Comparison of ENCODE assay signal across 19 mouse cellular contexts in the genomic region with DNA sequence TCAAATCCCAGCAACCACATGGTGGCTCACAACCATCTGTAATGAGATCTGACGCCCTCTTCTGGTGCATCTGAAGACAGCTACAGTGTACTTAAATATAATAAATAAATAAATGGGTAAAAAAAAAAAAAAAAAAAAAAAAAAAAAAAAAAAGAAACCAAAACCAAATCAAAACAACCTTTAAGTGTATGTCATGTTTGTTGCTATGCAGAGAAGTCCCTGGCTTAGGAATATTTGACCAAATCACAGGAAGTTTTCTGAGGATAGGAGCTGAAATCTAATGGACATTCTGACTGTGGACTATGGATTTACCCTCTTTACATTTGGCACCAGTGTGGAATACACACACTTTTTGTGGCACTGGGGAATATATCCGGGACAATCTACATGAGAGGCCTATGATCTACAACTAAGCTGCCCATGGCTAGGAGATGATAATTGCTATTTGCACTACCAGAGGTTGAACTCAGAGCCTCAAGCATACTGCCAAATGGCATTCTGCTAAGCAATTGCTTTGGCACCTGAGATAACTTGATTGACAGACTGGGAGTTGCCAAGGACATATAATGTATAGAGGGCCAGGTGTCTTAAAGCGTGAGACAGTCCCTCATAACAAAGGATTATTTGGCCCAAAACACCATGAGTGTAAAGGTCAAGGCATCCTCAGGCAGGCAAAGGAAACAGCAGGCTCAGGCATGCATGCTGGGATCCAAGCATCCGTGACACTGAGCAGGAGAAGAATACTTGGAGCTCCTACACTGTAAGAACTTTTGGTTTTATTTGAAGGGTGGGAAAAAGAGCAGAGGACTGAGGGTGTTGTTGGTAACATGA. TPM values are rescaled to one million over a fixed set of nuclear protein-coding genes. Genes with fewer than 3 reads are reported as not detected.
DNase-seq lines count a peak whose midpoint lies in the region; ATAC-seq and TF ChIP-seq lines count a peak whose summit lies in the region.
"Had no signal": no experiment of that assay in that cellular context is flagged by ENCODE, and none has a peak within 500 bp of the region (broad histone marks: within the 10 kb centered on the region; RNA-seq: fewer than 3 reads in every experiment).

No protein-coding gene starts in this region.

- H3K4me2 ChIP-seq in heart, embryonic 15.5 days, result no peak overlapping the region
- no peak overlapping the region for H3K4me2 ChIP-seq in liver, postnatal 0 days (ENCODE audit: low read depth, low read length)
- H3K4me2 ChIP-seq in liver, embryonic 12.5 days, result no peak overlapping the region
- no peak overlapping the region for H3K4me2 ChIP-seq in stomach, postnatal 0 days (replicated peaks; ENCODE audit: low read depth)
- H3K4me2 ChIP-seq: embryonic facial prominence, embryonic 12.5 days; hindbrain, embryonic 15.5 days; lung, embryonic 15.5 days had no signal

- no peaks in the 10 kb centered on the region for H3K27me3 ChIP-seq in heart, embryonic 15.5 days
- H3K27me3 ChIP-seq in liver, postnatal 0 days (ENCODE audit: insufficient read depth, low read length), result no peaks in the 10 kb centered on the region
- no peaks in the 10 kb centered on the region for H3K27me3 ChIP-seq in liver, embryonic 12.5 days (replicated peaks)
- no peaks in the 10 kb centered on the region for H3K27me3 ChIP-seq in stomach, postnatal 0 days (ENCODE audit: control insufficient read depth, insufficient read depth, low read length)
- H3K27me3 ChIP-seq: embryonic facial prominence, embryonic 12.5 days; hindbrain, embryonic 15.5 days; lung, embryonic 15.5 days had no signal

- TF ChIP-seq EP300 in liver, postnatal 0 days (IDR thresholded peaks at IDR 0.05; ENCODE audit: low read depth), result no peak
- no peak for TF ChIP-seq EP300 in stomach, postnatal 0 days (optimal IDR thresholded peaks at IDR 0.05)

- no peak for DNase-seq in heart, postnatal 14 days
- DNase-seq in liver, postnatal 0 days, result no peak
- peak; percentile 67 for DNase-seq in induced T-regulatory cell, adult 2 months (ENCODE audit: low read depth)
- no peak for DNase-seq in stomach, postnatal 0 days (ENCODE audit: low spot score)
- no peak for DNase-seq in cerebellum, adult 9-10 months
- no peak for DNase-seq in ovary, postnatal 10 days (ENCODE audit: low spot score)
- DNase-seq: adrenal gland, adult 2 months; B cell, adult 2 months; cerebellum, adult 11 months; gastrocnemius, postnatal 14 days; heart, postnatal 36 days; liver; midbrain, embryonic 14.5 days had no signal

- no peaks in the 10 kb centered on the region for H3K36me3 ChIP-seq in heart, embryonic 15.5 days
- H3K36me3 ChIP-seq in liver, postnatal 0 days (replicated peaks; ENCODE audit: insufficient read depth, low read length), result peaks cover 10% of the 10 kb centered on the region
- H3K36me3 ChIP-seq in liver, embryonic 12.5 days, result peaks cover 41% of the 10 kb centered on the region
- H3K36me3 ChIP-seq in stomach, postnatal 0 days (ENCODE audit: control insufficient read depth, insufficient read depth, low read length), result no peaks in the 10 kb centered on the region
- H3K36me3 ChIP-seq: embryonic facial prominence, embryonic 12.5 days; hindbrain, embryonic 15.5 days; lung, embryonic 15.5 days had no signal

- intact Hi-C loops in heart, postnatal 14 days (cut with DNase I), result no loop called here

- TF ChIP-seq CTCF in liver, postnatal 0 days (IDR thresholded peaks at IDR 0.05; ENCODE audit: low read depth), result no peak
- no peak for TF ChIP-seq CTCF in stomach, postnatal 0 days (IDR thresholded peaks at IDR 0.05; ENCODE audit: low read depth)

- H3K4me3 ChIP-seq in heart, embryonic 15.5 days, result no peak overlapping the region
- H3K4me3 ChIP-seq in liver, postnatal 0 days (ENCODE audit: low read depth, low read length), result no peak overlapping the region
- H3K4me3 ChIP-seq in liver, embryonic 12.5 days, result no peak overlapping the region
- H3K4me3 ChIP-seq in stomach, postnatal 0 days (ENCODE audit: low read depth, low read length), result no peak overlapping the region
- H3K4me3 ChIP-seq: embryonic facial prominence, embryonic 12.5 days; forebrain, embryonic 10.5 days; hindbrain, embryonic 15.5 days; lung, embryonic 15.5 days had no signal

- H3K9me3 ChIP-seq in heart, embryonic 15.5 days (replicated peaks), result no peaks in the 10 kb centered on the region
- H3K9me3 ChIP-seq in liver, postnatal 0 days (ENCODE audit: low read length), result no peaks in the 10 kb centered on the region
- H3K9me3 ChIP-seq in liver, embryonic 12.5 days (replicated peaks), result no peaks in the 10 kb centered on the region
- no peaks in the 10 kb centered on the region for H3K9me3 ChIP-seq in stomach, postnatal 0 days (ENCODE audit: control insufficient read depth, low read length)
- H3K9me3 ChIP-seq: embryonic facial prominence, embryonic 12.5 days; forebrain, embryonic 10.5 days; hindbrain, embryonic 15.5 days; lung, embryonic 15.5 days had no signal

- 0 out of 2 replicates have a peak overlapping the region, but pooled peaks have one; percentile 40 for H3K27ac ChIP-seq in heart, embryonic 15.5 days
- 0 out of 2 replicates have a peak overlapping the region, but pooled peaks have one; percentile 81 for H3K27ac ChIP-seq in liver, postnatal 0 days (ENCODE audit: low read depth)
- H3K27ac ChIP-seq in liver, embryonic 12.5 days, result no peak overlapping the region
- peak overlapping the region; percentile 78 for H3K27ac ChIP-seq in stomach, postnatal 0 days (replicated peaks)
- H3K27ac ChIP-seq: embryonic facial prominence, embryonic 12.5 days; forebrain, embryonic 10.5 days; hindbrain, embryonic 15.5 days; lung, embryonic 15.5 days had no signal

- WGBS in heart, embryonic 15.5 days, result 81% methylated on average over 4 of the region's 4 CpGs
- 76% methylated on average over 4 of the region's 4 CpGs for WGBS in liver, postnatal 0 days (ENCODE audit: insufficient replicate concordance)
- WGBS in liver, embryonic 12.5 days (ENCODE audit: insufficient replicate concordance), result 81% methylated on average over 4 of the region's 4 CpGs
- WGBS in stomach, postnatal 0 days, result 71% methylated on average over 4 of the region's 4 CpGs

- 0 out of 2 replicates have a peak, but pooled peaks cover 2% of the 10 kb centered on the region for H3K4me1 ChIP-seq in heart, embryonic 15.5 days (replicated peaks)
- peaks cover 28% of the 10 kb centered on the region for H3K4me1 ChIP-seq in liver, postnatal 0 days (ENCODE audit: insufficient read depth)
- peaks cover 8% of the 10 kb centered on the region for H3K4me1 ChIP-seq in liver, embryonic 12.5 days
- peaks cover 3% of the 10 kb centered on the region; the same call in 1 of the 2 replicates for H3K4me1 ChIP-seq in stomach, postnatal 0 days (replicated peaks; ENCODE audit: control insufficient read depth, insufficient read depth)
- H3K4me1 ChIP-seq: forebrain, embryonic 10.5 days; hindbrain, embryonic 15.5 days had no signal

- ATAC-seq in heart, embryonic 15.5 days (replicated peaks; ENCODE audit: insufficient number of reproducible peaks, insufficient read depth, low FRiP score, low read depth), result no peak
- ATAC-seq in liver, postnatal 0 days, result no peak
- no peak for ATAC-seq in liver, embryonic 12.5 days
- ATAC-seq in stomach, postnatal 0 days (ENCODE audit: low FRiP score, low TSS enrichment), result no peak

- no peak overlapping the region for H3K9ac ChIP-seq in heart, embryonic 15.5 days
- H3K9ac ChIP-seq in liver, postnatal 0 days (replicated peaks), result no peak overlapping the region
- H3K9ac ChIP-seq in liver, embryonic 12.5 days, result no peak overlapping the region
- no peak overlapping the region for H3K9ac ChIP-seq in stomach, postnatal 0 days (ENCODE audit: low read length)
- H3K9ac ChIP-seq: embryonic facial prominence, embryonic 12.5 days; hindbrain, embryonic 15.5 days; lung, embryonic 15.5 days had no signal

RNA-seq across cellular contexts. Expression of gene Tubd1, which starts 54.8 kb away (rescaled TPM):
- polyA plus RNA-seq in heart, embryonic 15.5 days (2015; fragmentation: Nextera tagmentation; extraction: Ambion mirVana), result 11.7 and 13.1 TPM in 2 replicates
- total RNA-seq in heart, postnatal 14 days (2021), result 1 to 10 TPM; 5.9 to 7.1 TPM
- polyA plus RNA-seq in liver, postnatal 0 days (2015; fragmentation: Nextera tagmentation; extraction: Ambion mirVana), result 4.3 and 4.4 TPM in 2 replicates
- 13.7 and 14.8 TPM in 2 replicates for polyA plus RNA-seq in liver, embryonic 12.5 days (2016; fragmentation: Nextera tagmentation; extraction: Ambion mirVana)
- 7.6 and 7.8 TPM in 2 replicates for polyA plus RNA-seq in stomach, postnatal 0 days (2015; fragmentation: Nextera tagmentation; extraction: Ambion mirVana)

RNA-seq across cellular contexts. Expression of gene Rps6kb1, which starts 55.0 kb away (rescaled TPM):
- 38.4 and 44.1 TPM in 2 replicates for polyA plus RNA-seq in heart, embryonic 15.5 days (2015; fragmentation: Nextera tagmentation; extraction: Ambion mirVana)
- total RNA-seq in heart, postnatal 14 days (2021), result 10 to 100 TPM; 22.5 to 24.4 TPM
- polyA plus RNA-seq in liver, postnatal 0 days (2015; fragmentation: Nextera tagmentation; extraction: Ambion mirVana), result 20.6 and 23.6 TPM in 2 replicates
- 35.9 and 40.6 TPM in 2 replicates for polyA plus RNA-seq in liver, embryonic 12.5 days (2016; fragmentation: Nextera tagmentation; extraction: Ambion mirVana)
- 40.7 and 42.3 TPM in 2 replicates for polyA plus RNA-seq in stomach, postnatal 0 days (2015; fragmentation: Nextera tagmentation; extraction: Ambion mirVana)
